Mouse (Mus musculus) C2C12 (cell line): ENCODE data around the gene Ache.

ENCODE experiments used
- CEBPB ChIP-seq: IDR thresholded peaks from one replicate; pipeline ENCODE4 v1.6.1; 2011; ENCODE audit warnings: low read depth, mild to moderate bottlenecking, control low read depth, moderate library complexity
- CTCF ChIP-seq: IDR thresholded peaks from one replicate; pipeline ENCODE4 v1.5.1; 2011; ENCODE audit not compliant: control insufficient read depth, insufficient read depth, insufficient read length
- FOSL1 ChIP-seq: IDR thresholded peaks from one replicate; pipeline ENCODE4 v1.8.0; 2011; ENCODE audit warnings: mild to moderate bottlenecking, low read length; ENCODE audit not compliant: poor library complexity, insufficient read depth, severe bottlenecking
- MAX ChIP-seq: IDR thresholded peaks from one replicate; pipeline ENCODE4 v1.6.1; 2011; ENCODE audit warnings: mild to moderate bottlenecking, control low read depth
- MYOD1 ChIP-seq: IDR thresholded peaks from one replicate; pipeline ENCODE4 v1.6.1; 2011; ENCODE audit warnings: low read depth; ENCODE audit not compliant: control insufficient read depth, insufficient read length
- MYOG ChIP-seq: IDR thresholded peaks from one replicate; pipeline ENCODE4 v1.6.1; 2011; ENCODE audit not compliant: control insufficient read depth, insufficient read length; ENCODE audit errors: extremely low read depth
- USF1 ChIP-seq: IDR thresholded peaks from one replicate; pipeline ENCODE4 v1.6.1; 2011; ENCODE audit warnings: low read depth, mild to moderate bottlenecking, control low read depth, moderate library complexity

DNA sequence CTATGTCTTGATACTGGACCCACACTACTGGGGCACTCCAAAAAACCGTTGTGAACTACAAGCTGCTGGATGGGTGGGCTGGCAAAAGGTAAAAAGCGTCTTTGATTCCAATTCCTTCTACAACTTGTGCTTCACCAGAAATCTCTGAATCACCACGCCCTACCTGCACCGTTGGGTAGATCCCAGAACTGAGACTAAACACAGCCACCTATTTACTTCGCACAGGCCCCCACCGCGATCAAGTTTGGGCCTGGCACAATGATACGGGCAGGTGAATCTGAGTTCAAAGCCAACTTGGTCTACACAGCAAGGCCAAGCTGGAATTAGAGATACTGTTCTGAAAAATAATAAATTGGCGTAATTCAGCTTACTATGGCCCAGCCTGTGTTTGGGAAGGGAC, 8.0 kb downstream of the Ache start:
- TF ChIP-seq CTCF (no peak), USF1 (no peak), MAX (no peak), MYOD1 (no peak), MYOG (no peak), FOSL1 (no peak), CEBPB (no peak)
